Mouse (Mus musculus) adrenal gland, adult 8-10 months (tissue): ENCODE measurements at regions not wholly inside any gene's neighbourhood (a gene's known extent, or its start where the extent isn't known, plus 50 kb on each side); places are given as distances from the start of the nearest gene placed in this dataset.

Experiments
- DNase-seq: peaks from one replicate; pipeline ENCODE4 v3.0.0; 2022

GRCm38 (mm10) chr6:49523184-49523583 is 127.8 kb downstream of the Stk31 start:
- DNase-seq: no peak

- DNase-seq: peak; percentile 5
Observed at GRCm38 (mm10) chr6:49523696-49524095, 128.3 kb downstream of the Stk31 start.

GRCm38 (mm10) chr6:49533956-49534355 is 138.6 kb downstream of the Stk31 start:
- no peak for DNase-seq

- no peak for DNase-seq
Observed at GRCm38 (mm10) chr6:49534551-49534950, 139.1 kb downstream of the Stk31 start.

GRCm38 (mm10) chr6:49544946-49545345 is 149.5 kb downstream of the Stk31 start:
- DNase-seq: no peak

- DNase-seq: no peak
Observed at GRCm38 (mm10) chr6:49555069-49555468, 159.7 kb downstream of the Stk31 start.

- DNase-seq: no peak
Observed at GRCm38 (mm10) chr6:49558508-49558907, 163.1 kb downstream of the Stk31 start.

GRCm38 (mm10) chr6:49559112-49559511 is 163.7 kb downstream of the Stk31 start:
- no peak for DNase-seq

GRCm38 (mm10) chr6:49578340-49578739 is 182.9 kb downstream of the Stk31 start:
- no peak for DNase-seq

GRCm38 (mm10) chr6:49579691-49580090 is 184.3 kb downstream of the Stk31 start:
- DNase-seq: no peak

- DNase-seq: no peak
Observed at GRCm38 (mm10) chr6:49582040-49582707, 186.8 kb downstream of the Stk31 start.

GRCm38 (mm10) chr6:49586553-49586952 is 191.1 kb downstream of the Stk31 start:
- no peak for DNase-seq

GRCm38 (mm10) chr6:49588677-49589076 is 193.3 kb downstream of the Stk31 start:
- no peak for DNase-seq

- no peak for DNase-seq
Observed at GRCm38 (mm10) chr6:49590927-49591631, 195.7 kb downstream of the Stk31 start.

- no peak for DNase-seq
Observed at GRCm38 (mm10) chr6:49591632-49592000, 196.2 kb downstream of the Stk31 start.

- no peak for DNase-seq
Observed at GRCm38 (mm10) chr6:49592676-49593075, 197.3 kb downstream of the Stk31 start.

GRCm38 (mm10) chr6:49603201-49603600 is 207.8 kb downstream of the Stk31 start:
- no peak for DNase-seq

- no peak for DNase-seq
Observed at GRCm38 (mm10) chr6:49603844-49604243, 208.4 kb downstream of the Stk31 start.

GRCm38 (mm10) chr6:49606028-49606427 is 210.6 kb downstream of the Stk31 start:
- DNase-seq: no peak

- no peak for DNase-seq
Observed at GRCm38 (mm10) chr6:49606626-49607158, 211.3 kb downstream of the Stk31 start.

GRCm38 (mm10) chr6:49624080-49624479 is 198.4 kb upstream of the Npy start:
- DNase-seq: no peak

- DNase-seq: no peak
Observed at GRCm38 (mm10) chr6:49624564-49624963, 197.9 kb upstream of the Npy start.

GRCm38 (mm10) chr6:49633470-49634095 is 188.9 kb upstream of the Npy start:
- no peak for DNase-seq

GRCm38 (mm10) chr6:49637654-49638053 is 184.9 kb upstream of the Npy start:
- no peak for DNase-seq
